Mouse (Mus musculus): ENCODE data around the gene Enpp1.

The Enpp1 gene

GRCm38 (mm10) chr10:24711480-24712366 is at the start of gene Enpp1:
Enpp1 (minus strand) TSS chr10:24712159.
- peak; percentile 70 for DNase-seq

- no peak for DNase-seq
Observed at GRCm38 (mm10) chr10:24758326-24758915, 46.5 kb upstream of the Enpp1 start.

GRCm38 (mm10) chr10:24754874-24755540 is 43.0 kb upstream of the Enpp1 start:
- no peak for DNase-seq

- DNase-seq = no peak
Observed at GRCm38 (mm10) chr10:24754251-24754835, 42.4 kb upstream of the Enpp1 start.

GRCm38 (mm10) chr10:24753536-24754250 is 41.7 kb upstream of the Enpp1 start:
- no peak for DNase-seq

- DNase-seq = no peak
Observed at GRCm38 (mm10) chr10:24742950-24743487, 31.1 kb upstream of the Enpp1 start.

GRCm38 (mm10) chr10:24741229-24742198 is 29.6 kb upstream of the Enpp1 start:
- no peak for DNase-seq

- no peak for DNase-seq
Observed at GRCm38 (mm10) chr10:24739171-24739570, 27.2 kb upstream of the Enpp1 start.

- no peak for DNase-seq
Observed at GRCm38 (mm10) chr10:24738456-24738855, 26.5 kb upstream of the Enpp1 start.

- DNase-seq = no peak
Observed at GRCm38 (mm10) chr10:24735027-24735777, 23.2 kb upstream of the Enpp1 start.

GRCm38 (mm10) chr10:24727478-24727877 is 15.5 kb upstream of the Enpp1 start:
- no peak for DNase-seq

GRCm38 (mm10) chr10:24725197-24725596 is 13.2 kb upstream of the Enpp1 start:
- DNase-seq = no peak

- no peak for DNase-seq
Observed at GRCm38 (mm10) chr10:24721841-24722240, 9.9 kb upstream of the Enpp1 start.

GRCm38 (mm10) chr10:24719383-24719782 is 7.4 kb upstream of the Enpp1 start:
- no peak for DNase-seq

GRCm38 (mm10) chr10:24718720-24719119 is 6.8 kb upstream of the Enpp1 start:
- DNase-seq = no peak

GRCm38 (mm10) chr10:24718058-24718457 is 6.1 kb upstream of the Enpp1 start:
- no peak for DNase-seq

GRCm38 (mm10) chr10:24716232-24716631 is 4.3 kb upstream of the Enpp1 start:
- no peak for DNase-seq

- DNase-seq = no peak
Observed at GRCm38 (mm10) chr10:24712901-24713300, 942 bp upstream of the Enpp1 start.

GRCm38 (mm10) chr10:24712367-24712761 is 405 bp upstream of the Enpp1 start:
- DNase-seq = no peak

- DNase-seq = no peak
Observed at GRCm38 (mm10) chr10:24711071-24711470, 888 bp downstream of the Enpp1 start.
